Mouse (Mus musculus): Measurements from ENCODE around the gene Fabp7. TPM values are rescaled to one million over a fixed set of nuclear protein-coding genes. Genes with fewer than 3 reads are reported as not detected.

The Fabp7 gene
- polyA plus RNA-seq, 1 experiment = not detected

GRCm38 (mm10) chr10:57835094-57835493, 50.4 kb downstream of the Fabp7 start:
- Histone ChIP-seq H3K4me3 (ENCODE audit: insufficient read depth, low read depth, low read length) (no peak overlapping the region), H3K27ac (replicated peaks; ENCODE audit: low read depth, low read length) (no peak overlapping the region), H3K4me1 (ENCODE audit: control insufficient read depth, insufficient read depth, insufficient read length, low read length) (no peaks in the 10 kb centered on the region)

- Histone ChIP-seq H3K27ac (replicated peaks; ENCODE audit: low read depth, low read length) (no peak overlapping the region), H3K4me3 (ENCODE audit: insufficient read depth, low read depth, low read length) (no peak overlapping the region), H3K4me1 (ENCODE audit: control insufficient read depth, insufficient read depth, insufficient read length, low read length) (no peaks in the 10 kb centered on the region)
These were observed 51.3 kb downstream of the Fabp7 start for GRCm38 (mm10) chr10:57835982-57836381.

Other genes starting within 250 kb of the Fabp7 start
- gene Pkib, start 152.9 kb upstream of the Fabp7 start, polyA plus RNA-seq (2012; ENCODE audit: insufficient read depth, insufficient read length, missing spikeins) = 0.54 TPM in 1 of 2 replicates, not detected in the other
- 112 and 154 TPM in 2 replicates for gene Smpdl3a, start 9.5 kb downstream of the Fabp7 start, polyA plus RNA-seq (2012; ENCODE audit: insufficient read depth, insufficient read length, missing spikeins)